Mouse (Mus musculus) gastrocnemius, postnatal 10 days (tissue): ENCODE results near the gene Rpl39. TPM values are rescaled to one million over a fixed set of nuclear protein-coding genes. Genes with fewer than 3 reads are reported as not detected.
A peak's percentile ranks its signal among the peaks of the same experiment; 100 is the strongest.

ENCODE experiments used
- DNase-seq: peaks from one replicate; pipeline ENCODE4 v3.0.0; 2021; ENCODE audit warnings: mixed read lengths
- total RNA-seq, 2 experiments: library from RNA; stranded (reverse); gene quantifications; 2 replicates each; pipeline ENCODE4 v1.2.3; 2021

Gene Rpl39
- total RNA-seq, 2 experiments from 2014 or later: 542 to 550 TPM

DNA sequence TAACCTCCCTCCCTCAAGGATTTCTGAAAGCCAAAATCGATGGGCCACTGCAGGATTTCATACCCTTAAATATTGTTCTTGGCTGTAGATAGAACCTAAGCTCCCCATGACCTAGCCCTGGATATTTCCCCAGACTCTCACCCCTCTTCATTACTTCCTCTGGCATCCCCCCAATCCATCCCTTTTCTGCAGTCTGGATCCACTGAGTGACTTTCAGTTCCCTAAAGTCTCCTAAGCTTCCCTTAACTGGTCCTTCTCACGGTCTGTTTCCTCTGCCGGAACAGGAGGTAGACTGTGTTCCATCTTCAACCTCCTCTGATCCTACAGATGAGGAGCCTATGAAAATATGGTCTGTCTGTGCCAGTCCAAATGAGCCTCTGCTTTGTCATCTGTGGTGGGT lies 17.9 kb downstream of the Rpl39 start:
- DNase-seq: no peak

- no peak for DNase-seq
Observed at GRCm38 (mm10) chrX:37063902-37064301, 21.3 kb downstream of the Rpl39 start.

- DNase-seq: peak; percentile 8
Observed at GRCm38 (mm10) chrX:37048890-37049823, 36.0 kb downstream of the Rpl39 start.

GRCm38 (mm10) chrX:37048066-37048889 lies 36.9 kb downstream of the Rpl39 start, which contains the start of gene Sowahd:
TSS of gene Sowahd (plus strand) at chrX:37048845.
- DNase-seq: no peak

DNA sequence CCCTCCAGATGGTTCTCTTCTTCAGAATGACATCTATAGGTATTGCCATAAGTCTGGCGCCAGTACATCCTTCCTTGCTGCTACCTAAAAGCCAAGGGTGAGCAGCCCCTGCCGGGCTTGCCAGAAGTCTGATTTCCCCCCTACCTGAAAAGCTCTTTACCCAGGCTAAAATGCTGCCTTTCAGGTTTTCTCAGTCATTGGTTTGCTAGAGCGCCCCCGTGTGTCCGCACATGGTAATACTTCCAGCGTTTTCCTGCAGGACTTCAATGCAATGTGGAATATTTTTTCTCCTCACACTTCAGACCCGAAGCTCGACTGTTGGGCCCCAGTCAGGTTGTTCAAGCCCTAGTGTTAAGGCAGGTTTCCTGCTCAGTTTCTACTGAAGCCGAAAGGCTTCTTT lies 42.5 kb downstream of the Rpl39 start:
- peak; percentile 54 for DNase-seq

Other genes starting within 250 kb of the Rpl39 start
- gene Ube2a, start 211.5 kb downstream of the Rpl39 start, total RNA-seq: 10 to 100 TPM; 45.4 to 45.8 TPM
- 10 to 100 TPM; 12.1 to 13.8 TPM for gene C330007P06Rik, start 211.3 kb downstream of the Rpl39 start, total RNA-seq
- 1 to 10 TPM; 3.4 to 4.6 TPM for gene Nkrf, start 182.5 kb downstream of the Rpl39 start, total RNA-seq
- gene Sept6, start 93.6 kb downstream of the Rpl39 start, total RNA-seq: 10 to 100 TPM; 10.7 to 13.5 TPM
- not detected for gene Sowahd, start 36.6 kb downstream of the Rpl39 start, total RNA-seq
- 10 to 100 TPM in 1 of 2 experiments, 1 to 10 TPM in 1; 8.8 to 12.5 TPM for gene Upf3b, start 24.9 kb upstream of the Rpl39 start, total RNA-seq
- gene Nkap, start 41.4 kb upstream of the Rpl39 start, total RNA-seq: 10 to 100 TPM in 1 of 2 experiments, 1 to 10 TPM in 1; 9.7 to 10.3 TPM
- gene Akap14, start 83.4 kb upstream of the Rpl39 start, total RNA-seq: not detected
- 100 to 1,000 TPM; 318 to 357 TPM for gene Ndufa1, start 105.8 kb upstream of the Rpl39 start, total RNA-seq
- 1 to 10 TPM; 2.8 to 2.9 TPM for gene Rnf113a1, start 105.8 kb upstream of the Rpl39 start, total RNA-seq
- gene Gm9, start 125.6 kb upstream of the Rpl39 start, total RNA-seq: not detected
- gene Rhox1, start 136.9 kb upstream of the Rpl39 start, total RNA-seq: not detected
- gene Rhox2a, start 159.6 kb upstream of the Rpl39 start, total RNA-seq: not detected
- not detected for gene Rhox3a, start 164.5 kb upstream of the Rpl39 start, total RNA-seq
- not detected for gene Rhox4a, start 179.9 kb upstream of the Rpl39 start, total RNA-seq